Mouse (Mus musculus): ENCODE data around the gene Atg2a.

The Atg2a gene

DNA sequence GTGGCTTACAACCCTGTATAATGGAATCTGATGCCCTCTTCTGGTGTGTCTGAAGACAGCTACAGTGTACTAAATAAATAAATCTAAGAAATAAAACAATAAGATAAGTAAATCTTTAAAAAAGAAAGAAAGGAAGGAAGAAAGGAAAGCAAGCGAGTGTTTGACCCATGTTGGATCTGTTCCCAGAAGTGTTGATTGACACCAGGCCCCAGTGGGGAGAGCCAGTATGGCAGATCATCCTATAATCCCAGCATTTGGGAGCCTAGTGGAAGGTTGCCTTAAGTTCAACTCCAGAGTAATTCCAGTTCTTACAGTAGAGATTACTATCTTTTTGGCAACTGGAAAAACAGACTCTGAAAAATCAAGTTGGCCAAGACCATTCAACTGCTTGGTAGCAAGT is 4.3 kb downstream of the Atg2a start:
- in situ Hi-C loops (cut with MboI, MseI) = no loop called here

- in situ Hi-C loops (cut with MboI, MseI) = no loop called here
These were observed 6.2 kb downstream of the Atg2a start for GRCm38 (mm10) chr19:6247526-6248300.

- in situ Hi-C loops (cut with MboI, MseI) = no loop called here
These were observed 11.6 kb downstream of the Atg2a start for GRCm38 (mm10) chr19:6253021-6253420.

DNA sequence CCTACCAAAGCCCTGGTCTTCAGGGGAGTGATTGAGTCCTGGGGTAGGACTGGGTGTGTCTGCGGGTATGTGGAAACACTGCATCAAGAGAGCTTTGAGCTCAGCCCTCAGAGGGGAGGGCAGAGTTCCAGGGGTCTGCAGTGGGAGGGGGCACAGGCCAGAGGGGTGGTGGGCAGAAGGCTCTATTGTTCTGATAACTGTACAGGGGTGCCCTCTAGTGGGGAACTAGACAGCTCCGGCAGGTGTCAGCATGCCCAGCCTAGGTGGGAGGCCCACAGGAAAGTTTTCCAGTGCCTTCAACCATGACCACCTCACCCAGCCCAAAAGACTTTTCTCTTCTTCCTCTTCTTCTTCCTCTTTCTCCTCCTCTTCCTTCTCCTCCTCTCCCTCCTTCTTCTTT is 19.0 kb downstream of the Atg2a start:
- in situ Hi-C loops (cut with MboI, MseI) = loop anchor here (5.0 kb wide), 2 partner anchors 47 to 77 kb away; partner anchors contain the start of gene Cdc42bpg (in 1 of the 2)

DNA sequence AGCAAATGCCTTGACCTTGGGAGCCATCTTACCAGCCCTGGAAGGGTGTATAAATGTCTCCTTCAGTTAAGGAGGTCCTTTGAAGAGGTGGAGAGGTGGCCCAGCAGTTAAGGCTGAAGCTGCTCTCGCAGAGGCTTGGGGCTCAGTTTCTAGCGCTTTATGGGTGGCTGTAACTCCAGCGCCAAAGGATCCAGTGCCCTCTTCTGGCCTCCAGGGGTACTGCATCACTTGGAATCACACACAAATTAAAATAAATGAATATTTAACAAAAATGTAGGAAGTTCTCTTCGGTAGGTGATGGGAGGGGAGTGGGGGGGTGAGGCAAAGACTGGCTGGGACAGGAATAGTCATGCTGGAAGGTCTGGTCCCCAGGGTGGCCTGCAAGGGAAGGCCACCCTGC is 19.5 kb downstream of the Atg2a start:
- in situ Hi-C loops (cut with MboI, MseI) = loop anchor here (5.0 kb wide), 2 partner anchors 46 to 76 kb away; partner anchors contain the start of gene Cdc42bpg (in 1 of the 2)

DNA sequence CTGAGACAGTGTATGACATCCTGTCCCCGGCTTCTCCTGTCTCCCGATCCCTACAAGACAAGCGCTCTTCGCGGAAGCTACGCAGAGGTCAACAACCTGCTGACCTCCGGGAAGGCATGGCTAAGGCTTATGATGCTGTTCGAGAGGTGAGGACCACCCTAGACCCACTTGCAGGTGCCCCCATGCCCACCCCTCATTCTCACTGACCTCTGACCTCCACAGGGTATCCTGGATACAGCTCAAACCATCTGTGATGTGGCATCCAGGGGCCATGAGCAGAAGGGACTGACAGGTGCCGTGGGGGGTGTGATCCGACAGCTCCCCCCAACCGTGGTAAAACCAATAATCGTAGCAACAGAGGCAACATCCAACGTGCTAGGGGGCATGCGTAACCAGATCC is 19.9 kb downstream of the Atg2a start:
- in situ Hi-C loops (cut with MboI, MseI) = loop anchor here (5.0 kb wide), 2 partner anchors 46 to 76 kb away; partner anchors contain the start of gene Cdc42bpg (in 1 of the 2)

- in situ Hi-C loops (cut with MboI, MseI) = loop anchor here (5.0 kb wide), 2 partner anchors 45 to 75 kb away; partner anchors contain the start of gene Cdc42bpg (in 1 of the 2)
These were observed 20.8 kb downstream of the Atg2a start for GRCm38 (mm10) chr19:6262222-6262621.

- in situ Hi-C loops (cut with MboI, MseI) = loop anchor here (5.0 kb wide), 2 partner anchors 44 to 74 kb away; partner anchors contain the start of gene Cdc42bpg (in 1 of the 2)
These were observed 21.5 kb downstream of the Atg2a start for GRCm38 (mm10) chr19:6262839-6263433.

DNA sequence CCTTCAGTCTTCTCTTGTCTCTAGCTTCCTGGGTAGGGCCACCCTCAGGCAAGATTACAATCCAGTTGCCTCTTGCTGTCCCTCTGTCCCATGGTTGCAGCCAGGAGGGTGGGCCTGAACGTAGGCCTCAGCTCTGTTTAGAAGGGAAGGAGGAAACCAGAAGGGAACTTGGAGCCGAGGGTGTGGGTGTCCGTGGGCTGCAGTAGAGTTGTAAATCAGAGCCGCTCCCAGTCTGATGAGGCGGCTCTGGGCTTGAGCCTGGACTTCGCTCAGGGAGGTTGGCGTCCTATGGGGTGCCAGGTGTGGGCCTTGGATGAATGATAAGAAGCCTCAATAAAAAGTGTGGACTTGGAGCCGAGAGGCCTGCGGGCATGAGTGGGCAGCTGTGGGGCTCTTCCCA is 22.7 kb downstream of the Atg2a start:
- in situ Hi-C loops (cut with MboI, MseI) = loop anchor here (5.0 kb wide), 2 partner anchors 43 to 73 kb away; partner anchors contain the start of gene Cdc42bpg (in 1 of the 2)

DNA sequence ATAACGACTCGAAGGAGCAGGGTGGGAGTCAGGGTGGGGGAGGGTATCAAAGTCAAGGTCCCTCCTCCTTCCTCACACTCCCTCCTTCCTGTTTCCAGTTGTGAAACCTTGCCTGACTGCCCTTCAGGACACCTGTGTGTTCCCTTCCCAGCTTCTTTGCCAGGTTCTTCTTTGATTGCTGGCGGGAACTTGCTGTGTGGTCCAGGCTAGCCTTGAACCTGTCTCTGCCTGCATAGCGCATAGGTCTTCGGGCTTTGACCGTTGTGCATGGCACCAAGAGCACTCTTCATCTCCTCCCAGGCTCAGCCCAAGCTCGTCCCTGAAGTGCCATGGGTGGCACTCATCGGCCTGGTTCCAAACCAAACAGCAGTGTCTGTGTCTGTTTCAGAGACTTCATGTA is 23.5 kb downstream of the Atg2a start:
- in situ Hi-C loops (cut with MboI, MseI) = loop anchor here (5.0 kb wide), 2 partner anchors 42 to 72 kb away; partner anchors contain the start of gene Cdc42bpg (in 1 of the 2)

DNA sequence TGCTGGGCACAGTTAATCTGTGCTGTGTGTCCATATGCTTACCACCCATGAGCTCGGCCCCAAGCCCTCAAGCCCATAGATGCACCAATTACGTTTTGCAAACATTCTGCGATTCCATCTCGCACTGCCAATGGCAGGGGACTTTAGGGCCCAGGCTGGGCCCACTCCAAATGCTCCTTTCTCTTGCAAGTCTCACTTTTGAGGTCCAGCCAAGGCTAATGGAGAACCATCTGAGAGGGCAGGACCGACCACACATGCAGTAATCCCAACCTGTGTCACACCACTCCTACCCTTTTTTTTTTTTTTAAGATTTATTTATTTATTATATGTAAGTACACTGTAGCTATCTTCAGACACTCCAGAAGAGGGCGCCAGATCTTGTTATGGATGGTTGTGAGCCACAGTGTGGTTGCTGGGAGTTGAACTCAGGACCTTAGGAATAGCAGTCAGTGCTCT is 24.3 kb downstream of the Atg2a start:
- in situ Hi-C loops (cut with MboI, MseI) = no loop called here

DNA sequence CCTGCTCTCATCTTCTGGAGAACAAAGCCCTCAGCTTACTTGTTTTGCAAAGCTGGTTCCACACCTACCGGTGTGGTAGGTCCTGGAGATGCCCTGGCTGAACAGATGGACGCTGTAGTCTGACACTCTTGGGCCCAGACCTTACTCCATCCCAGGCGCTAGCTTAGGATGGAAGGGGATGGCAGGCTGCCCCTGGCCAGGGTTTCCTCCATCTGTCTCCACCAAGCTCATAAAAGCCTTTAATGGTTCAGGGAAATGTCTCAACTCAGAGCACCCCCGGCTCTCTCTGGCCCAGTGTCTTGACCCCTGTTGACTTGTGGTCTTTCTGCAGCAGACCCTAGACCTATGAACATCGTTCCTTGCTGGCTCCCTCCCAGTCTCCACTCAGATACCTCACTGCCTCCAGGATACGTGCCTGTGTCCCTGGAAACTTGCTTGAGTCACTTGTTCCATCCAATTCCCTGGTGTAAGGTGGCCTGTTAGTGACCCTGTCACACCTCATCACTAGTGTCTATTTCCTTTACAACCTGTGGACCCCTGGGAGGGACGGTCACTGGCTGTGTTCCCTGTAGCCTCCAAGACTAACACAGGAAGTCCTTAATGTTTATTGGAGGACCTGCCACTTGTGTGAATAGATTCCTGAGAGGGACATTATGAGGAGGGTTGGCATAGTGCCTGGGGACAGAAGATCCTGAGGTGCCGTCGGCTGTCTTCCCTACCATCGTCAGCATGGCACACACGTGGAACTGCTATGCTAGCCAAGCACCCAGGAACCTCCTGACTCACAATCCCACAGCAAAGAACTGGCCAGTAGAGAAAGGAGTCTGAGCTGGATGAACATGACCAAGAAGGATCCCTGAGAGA is 26.1 kb downstream of the Atg2a start:
- in situ Hi-C loops (cut with MboI, MseI) = no loop called here

- in situ Hi-C loops (cut with MboI, MseI) = no loop called here
These were observed 26.7 kb downstream of the Atg2a start for GRCm38 (mm10) chr19:6268170-6268528.

DNA sequence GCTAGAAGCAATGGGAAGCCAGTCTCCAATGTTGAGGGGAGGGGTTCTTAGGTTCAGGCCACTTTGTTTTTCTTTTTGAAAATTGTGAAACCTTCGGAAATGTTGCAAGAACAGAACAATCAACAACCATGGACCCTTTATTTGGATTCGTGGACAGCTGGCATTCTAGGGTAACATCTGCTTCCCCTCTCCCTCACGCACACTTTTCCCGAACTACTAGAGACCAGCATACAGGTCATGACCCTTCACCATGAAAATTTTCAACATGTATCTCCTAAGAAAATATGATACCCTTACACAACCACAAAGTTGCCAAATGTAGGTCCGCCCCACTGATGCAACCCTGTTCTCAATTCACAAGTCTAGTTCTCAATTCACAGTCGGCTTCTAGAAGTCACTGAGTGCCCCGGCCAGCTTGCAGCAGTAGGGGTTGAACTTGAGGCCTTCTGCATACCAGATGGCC is 27.2 kb downstream of the Atg2a start:
- in situ Hi-C loops (cut with MboI, MseI) = no loop called here

- in situ Hi-C loops (cut with MboI, MseI) = loop anchor here in 1 of 2 experiments (5.0 kb wide), 1 partner anchor 37 kb away; the partner anchor contains the start of gene Cdc42bpg
These were observed 28.5 kb downstream of the Atg2a start for GRCm38 (mm10) chr19:6269798-6270475.

DNA sequence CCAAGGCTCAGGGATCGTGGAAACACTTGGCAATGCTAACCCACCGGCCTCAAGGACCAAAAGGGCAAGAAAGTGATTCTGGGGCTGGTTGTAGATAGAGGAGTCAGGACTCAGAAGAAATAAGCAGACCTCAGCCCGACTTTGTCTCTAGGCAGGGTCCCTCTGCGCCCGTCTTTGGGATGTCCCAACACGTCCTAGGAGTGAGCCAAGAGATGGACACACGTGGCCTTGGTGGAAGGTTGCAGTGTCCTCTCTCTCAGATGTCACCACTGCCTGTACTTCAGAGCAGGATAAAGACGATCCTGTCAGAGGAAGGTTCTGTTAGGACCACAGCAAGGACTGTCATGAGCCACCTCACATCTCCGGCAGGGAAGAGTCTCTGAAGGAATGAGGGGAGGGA is 29.2 kb downstream of the Atg2a start:
- in situ Hi-C loops (cut with MboI, MseI) = loop anchor here in 1 of 2 experiments (5.0 kb wide), 1 partner anchor 37 kb away; the partner anchor contains the start of gene Cdc42bpg

GRCm38 (mm10) chr19:6271206-6271605 is 29.7 kb downstream of the Atg2a start:
- in situ Hi-C loops (cut with MboI, MseI) = loop anchor here in 1 of 2 experiments (5.0 kb wide), 1 partner anchor 36 kb away; the partner anchor contains the start of gene Cdc42bpg

DNA sequence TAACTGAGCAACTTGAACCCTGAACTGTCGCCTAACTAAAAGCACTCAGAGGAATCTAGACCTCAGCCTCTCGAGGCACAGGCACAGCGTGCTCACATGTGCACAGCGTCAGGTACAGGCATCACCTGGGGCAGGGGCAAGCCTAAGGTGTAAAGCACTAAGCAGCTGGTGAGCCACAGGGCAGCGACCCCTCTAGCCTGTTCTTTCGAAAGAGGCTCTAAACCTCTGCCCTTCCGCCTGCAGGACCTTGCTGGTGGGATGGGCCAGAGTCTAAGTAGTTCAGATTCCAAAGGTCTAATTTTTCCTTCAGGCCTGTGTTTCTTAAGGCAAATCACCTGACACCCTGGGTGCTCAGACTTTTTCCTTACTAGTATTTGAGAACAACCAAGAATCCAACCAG is 30.6 kb downstream of the Atg2a start:
- in situ Hi-C loops (cut with MboI, MseI) = loop anchor here in 1 of 2 experiments (5.0 kb wide), 1 partner anchor 35 kb away; the partner anchor contains the start of gene Cdc42bpg

- in situ Hi-C loops (cut with MboI, MseI) = loop anchor here in 1 of 2 experiments (5.0 kb wide), 1 partner anchor 35 kb away; the partner anchor contains the start of gene Cdc42bpg
These were observed 31.3 kb downstream of the Atg2a start for GRCm38 (mm10) chr19:6272738-6273137.

GRCm38 (mm10) chr19:6273592-6273991 is 32.1 kb downstream of the Atg2a start:
- in situ Hi-C loops (cut with MboI, MseI) = loop anchor here in 1 of 2 experiments (5.0 kb wide), 1 partner anchor 34 kb away; the partner anchor contains the start of gene Cdc42bpg
